Mouse (Mus musculus): ENCODE data around the gene Actr1b. TPM values are rescaled to one million over a fixed set of nuclear protein-coding genes. Genes with fewer than 3 reads are reported as not detected.
"Not testable (repeated sequence)": the region's sequence is repeated elsewhere in the genome, so short reads cannot be mapped to it uniquely, and the experiment has no call there.

Gene Actr1b
- polyA plus RNA-seq, 1 experiment from 2014 or later, result 92.7 TPM

GRCm38 (mm10) chr1:36671260-36671659 is 43.0 kb downstream of the Actr1b start:
- WGBS, result 86% methylated on average over 10 of the region's 10 CpGs
- Histone ChIP-seq H3K27ac (replicated peaks; ENCODE audit: low read depth, low read length) (no peak overlapping the region), H3K4me1 (ENCODE audit: control insufficient read depth, insufficient read depth, low read length) (peaks cover 3% of the 10 kb centered on the region; the same call in 1 of the 2 replicates), H3K9me3 (ENCODE audit: control insufficient read depth, low read length) (no peaks in the 10 kb centered on the region), H3K9ac (ENCODE audit: low read depth, low read length) (no peak overlapping the region), H3K4me2 (ENCODE audit: low read depth, low read length) (no peak overlapping the region), H3K36me3 (ENCODE audit: control insufficient read depth, insufficient read depth, low read length) (no peaks in the 10 kb centered on the region), H3K4me3 (ENCODE audit: low read depth, low read length) (no peak overlapping the region), H3K27me3 (replicated peaks; ENCODE audit: control insufficient read depth, insufficient read depth, low read length) (no peaks in the 10 kb centered on the region)
- DNase-seq (ENCODE audit: low spot score) (no peak), ATAC-seq (ENCODE audit: low read depth) (no peak)

- WGBS, result 69% methylated on average over 4 of the region's 4 CpGs
- no peak for ATAC-seq (ENCODE audit: low read depth)
Observed at GRCm38 (mm10) chr1:36670256-36670655, 44.0 kb downstream of the Actr1b start.

GRCm38 (mm10) chr1:36668007-36668406 is 46.2 kb downstream of the Actr1b start:
- ATAC-seq (ENCODE audit: low read depth); DNase-seq (ENCODE audit: low spot score); H3K4me3 ChIP-seq (ENCODE audit: low read depth, low read length); H3K27me3 ChIP-seq (replicated peaks; ENCODE audit: control insufficient read depth, insufficient read depth, low read length); H3K9ac ChIP-seq (ENCODE audit: low read depth, low read length); H3K4me1 ChIP-seq (ENCODE audit: control insufficient read depth, insufficient read depth, low read length); H3K27ac ChIP-seq (replicated peaks; ENCODE audit: low read depth, low read length); H3K9me3 ChIP-seq (ENCODE audit: control insufficient read depth, low read length); H3K4me2 ChIP-seq (ENCODE audit: low read depth, low read length); H3K36me3 ChIP-seq (ENCODE audit: control insufficient read depth, insufficient read depth, low read length): not testable (repeated sequence)
- WGBS, result 69% methylated on average over 4 of the region's 4 CpGs

More at GRCm38 (mm10) chr1:36670256-36670655, 44.0 kb downstream of the Actr1b start:
- no peaks in the 10 kb centered on the region for H3K27me3 ChIP-seq (replicated peaks; ENCODE audit: control insufficient read depth, insufficient read depth, low read length)
- no peak overlapping the region for H3K9ac ChIP-seq (ENCODE audit: low read depth, low read length)
- no peak for DNase-seq (ENCODE audit: low spot score)
- H3K36me3 ChIP-seq (ENCODE audit: control insufficient read depth, insufficient read depth, low read length), result no peaks in the 10 kb centered on the region
- no peak overlapping the region for H3K4me3 ChIP-seq (ENCODE audit: low read depth, low read length)
- H3K4me1 ChIP-seq (ENCODE audit: control insufficient read depth, insufficient read depth, low read length), result peaks cover 3% of the 10 kb centered on the region; the same call in 1 of the 2 replicates
- no peaks in the 10 kb centered on the region for H3K9me3 ChIP-seq (ENCODE audit: control insufficient read depth, low read length)
- no peak overlapping the region for H3K27ac ChIP-seq (replicated peaks; ENCODE audit: low read depth, low read length)
- no peak overlapping the region for H3K4me2 ChIP-seq (ENCODE audit: low read depth, low read length)

- no peak overlapping the region for H3K27ac ChIP-seq (replicated peaks; ENCODE audit: low read depth, low read length)
- no peak overlapping the region for H3K9ac ChIP-seq (ENCODE audit: low read depth, low read length)
- DNase-seq (ENCODE audit: low spot score) (no peak), ATAC-seq (ENCODE audit: low read depth) (no peak)
- H3K27me3 ChIP-seq (replicated peaks; ENCODE audit: control insufficient read depth, insufficient read depth, low read length), result no peaks in the 10 kb centered on the region
- no peaks in the 10 kb centered on the region for H3K4me1 ChIP-seq (ENCODE audit: control insufficient read depth, insufficient read depth, low read length)
- H3K9me3 ChIP-seq (ENCODE audit: control insufficient read depth, low read length), result no peaks in the 10 kb centered on the region
- H3K4me2 ChIP-seq (ENCODE audit: low read depth, low read length), result no peak overlapping the region
- H3K36me3 ChIP-seq (ENCODE audit: control insufficient read depth, insufficient read depth, low read length), result no peaks in the 10 kb centered on the region
- WGBS, result 65% methylated on average over 4 of the region's 4 CpGs
- no peak overlapping the region for H3K4me3 ChIP-seq (ENCODE audit: low read depth, low read length)
Observed at GRCm38 (mm10) chr1:36665934-36666333, 48.3 kb downstream of the Actr1b start.

DNA sequence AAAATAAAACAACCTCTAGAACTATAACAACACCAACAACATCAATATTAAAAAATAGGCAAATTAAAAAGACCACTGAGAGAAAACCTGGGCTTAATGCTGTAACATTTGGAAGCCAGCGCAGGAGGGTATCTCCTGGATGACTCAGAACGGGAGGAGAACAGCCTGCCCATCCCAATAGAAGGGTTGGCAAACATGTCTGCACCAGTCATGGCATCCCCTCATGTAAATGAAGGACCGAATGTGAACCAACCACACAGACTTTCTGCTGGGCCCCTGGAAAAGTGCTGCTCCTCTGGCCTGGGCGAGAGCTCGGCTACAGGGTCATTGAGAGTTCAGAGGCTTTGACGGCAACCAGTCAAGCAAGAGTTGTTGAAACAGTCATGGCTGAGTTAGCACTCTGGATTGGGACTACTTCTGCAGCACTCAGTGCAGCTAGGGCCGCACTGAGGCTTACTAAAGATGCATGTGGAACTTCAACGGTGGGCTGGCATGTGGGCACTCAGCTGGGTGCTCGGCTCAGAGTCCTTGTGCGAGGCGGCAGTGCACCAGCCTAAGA is 49.0 kb downstream of the Actr1b start:
- ATAC-seq (ENCODE audit: low read depth), result peak; percentile 51; the same call in 1 of the 2 replicates

GRCm38 (mm10) chr1:36664457-36664856 is 49.8 kb downstream of the Actr1b start:
- 80% methylated on average over 4 of the region's 4 CpGs for WGBS
- Histone ChIP-seq H3K4me2 (ENCODE audit: low read depth, low read length) (no peak overlapping the region), H3K9ac (ENCODE audit: low read depth, low read length) (no peak overlapping the region), H3K4me3 (ENCODE audit: low read depth, low read length) (no peak overlapping the region), H3K36me3 (ENCODE audit: control insufficient read depth, insufficient read depth, low read length) (no peaks in the 10 kb centered on the region), H3K4me1 (ENCODE audit: control insufficient read depth, insufficient read depth, low read length) (no peaks in the 10 kb centered on the region), H3K27ac (replicated peaks; ENCODE audit: low read depth, low read length) (no peak overlapping the region), H3K27me3 (replicated peaks; ENCODE audit: control insufficient read depth, insufficient read depth, low read length) (no peaks in the 10 kb centered on the region), H3K9me3 (ENCODE audit: control insufficient read depth, low read length) (no peaks in the 10 kb centered on the region)
- no peak for ATAC-seq (ENCODE audit: low read depth)
- DNase-seq (ENCODE audit: low spot score), result peak; percentile 27

More for the DNA sequence above, 49.0 kb downstream of the Actr1b start:
- Histone ChIP-seq H3K9me3 (ENCODE audit: control insufficient read depth, low read length) (no peaks in the 10 kb centered on the region), H3K36me3 (ENCODE audit: control insufficient read depth, insufficient read depth, low read length) (no peaks in the 10 kb centered on the region), H3K27ac (replicated peaks; ENCODE audit: low read depth, low read length) (no peak overlapping the region), H3K4me3 (ENCODE audit: low read depth, low read length) (no peak overlapping the region), H3K9ac (ENCODE audit: low read depth, low read length) (no peak overlapping the region), H3K4me1 (ENCODE audit: control insufficient read depth, insufficient read depth, low read length) (no peaks in the 10 kb centered on the region), H3K27me3 (replicated peaks; ENCODE audit: control insufficient read depth, insufficient read depth, low read length) (no peaks in the 10 kb centered on the region), H3K4me2 (ENCODE audit: low read depth, low read length) (no peak overlapping the region)
- WGBS, result 74% methylated on average over 11 of the region's 11 CpGs
- peak; percentile 49 for DNase-seq (ENCODE audit: low spot score)

GRCm38 (mm10) chr1:36658621-36659399 is 55.4 kb downstream of the Actr1b start:
- WGBS, result 80% methylated on average over 7 of the region's 7 CpGs
- H3K27ac ChIP-seq (replicated peaks; ENCODE audit: low read depth, low read length), result no peak overlapping the region
- no peak for ATAC-seq (ENCODE audit: low read depth)
- no peaks in the 10 kb centered on the region for H3K4me1 ChIP-seq (ENCODE audit: control insufficient read depth, insufficient read depth, low read length)
- DNase-seq (ENCODE audit: low spot score), result no peak
- H3K4me2 ChIP-seq (ENCODE audit: low read depth, low read length), result no peak overlapping the region
- no peak overlapping the region for H3K9ac ChIP-seq (ENCODE audit: low read depth, low read length)
- H3K4me3 ChIP-seq (ENCODE audit: low read depth, low read length), result no peak overlapping the region
- no peaks in the 10 kb centered on the region for H3K27me3 ChIP-seq (replicated peaks; ENCODE audit: control insufficient read depth, insufficient read depth, low read length)
- no peaks in the 10 kb centered on the region for H3K36me3 ChIP-seq (ENCODE audit: control insufficient read depth, insufficient read depth, low read length)
- H3K9me3 ChIP-seq (ENCODE audit: control insufficient read depth, low read length), result no peaks in the 10 kb centered on the region

- no peak for ATAC-seq (ENCODE audit: low read depth)
- H3K9ac ChIP-seq (ENCODE audit: low read depth, low read length), result no peak overlapping the region
- no peaks in the 10 kb centered on the region for H3K9me3 ChIP-seq (ENCODE audit: control insufficient read depth, low read length)
- H3K36me3 ChIP-seq (ENCODE audit: control insufficient read depth, insufficient read depth, low read length), result no peaks in the 10 kb centered on the region
- H3K27ac ChIP-seq (replicated peaks; ENCODE audit: low read depth, low read length), result no peak overlapping the region
- H3K4me2 ChIP-seq (ENCODE audit: low read depth, low read length), result no peak overlapping the region
- no peaks in the 10 kb centered on the region for H3K27me3 ChIP-seq (replicated peaks; ENCODE audit: control insufficient read depth, insufficient read depth, low read length)
- no peak for DNase-seq (ENCODE audit: low spot score)
- H3K4me1 ChIP-seq (ENCODE audit: control insufficient read depth, insufficient read depth, low read length), result no peaks in the 10 kb centered on the region
- H3K4me3 ChIP-seq (ENCODE audit: low read depth, low read length), result no peak overlapping the region
- WGBS, result 77% methylated on average over 4 of the region's 4 CpGs
Observed at GRCm38 (mm10) chr1:36657658-36658415, 56.4 kb downstream of the Actr1b start.

Data from embryonic facial prominence, embryonic 14.5 days (tissue).